Mouse (Mus musculus): ENCODE results near the gene Tspan14. TPM values are rescaled to one million over a fixed set of nuclear protein-coding genes. Genes with fewer than 3 reads are reported as not detected.

Tspan14 gene
- polyA plus RNA-seq, 3 experiments from 2014 or later = 52.1 to 82.3 (median 65.1) TPM

- peak; percentile 94 for ATAC-seq
Measured at GRCm38 (mm10) chr14:40975127-40975721, 8.6 kb upstream of the Tspan14 start.

- ATAC-seq = no peak
Measured at GRCm38 (mm10) chr14:40968051-40968450, 1.4 kb upstream of the Tspan14 start.

GRCm38 (mm10) chr14:40967598-40967900 is 942 bp upstream of the Tspan14 start:
- ATAC-seq = no peak

- peak; percentile 80 for ATAC-seq
Measured at GRCm38 (mm10) chr14:40966862-40967597, 423 bp upstream of the Tspan14 start.

- no peak for ATAC-seq
Measured at GRCm38 (mm10) chr14:40965507-40966356, 875 bp downstream of the Tspan14 start.

GRCm38 (mm10) chr14:40964881-40965280 is 1.7 kb downstream of the Tspan14 start:
- ATAC-seq = no peak

GRCm38 (mm10) chr14:40964214-40964610 is 2.4 kb downstream of the Tspan14 start:
- ATAC-seq = no peak

- no peak for ATAC-seq
Measured at GRCm38 (mm10) chr14:40963501-40964213, 3.0 kb downstream of the Tspan14 start.

GRCm38 (mm10) chr14:40962365-40963290 is 4.0 kb downstream of the Tspan14 start:
- no peak for ATAC-seq

- ATAC-seq = no peak
Measured at GRCm38 (mm10) chr14:40960237-40960636, 6.4 kb downstream of the Tspan14 start.

GRCm38 (mm10) chr14:40959586-40959985 is 7.0 kb downstream of the Tspan14 start:
- no peak for ATAC-seq

GRCm38 (mm10) chr14:40958986-40959381 is 7.6 kb downstream of the Tspan14 start:
- peak; percentile 74 for ATAC-seq

GRCm38 (mm10) chr14:40958083-40958985 is 8.3 kb downstream of the Tspan14 start:
- ATAC-seq = no peak

GRCm38 (mm10) chr14:40957607-40958006 is 9.0 kb downstream of the Tspan14 start:
- ATAC-seq = no peak

GRCm38 (mm10) chr14:40956252-40957146 is 10.1 kb downstream of the Tspan14 start:
- peak; percentile 44 for ATAC-seq

GRCm38 (mm10) chr14:40955596-40956251 is 10.9 kb downstream of the Tspan14 start:
- ATAC-seq = no peak

- ATAC-seq = no peak
Measured at GRCm38 (mm10) chr14:40955146-40955545, 11.5 kb downstream of the Tspan14 start.

- no peak for ATAC-seq
Measured at GRCm38 (mm10) chr14:40953381-40953780, 13.2 kb downstream of the Tspan14 start.

- no peak for ATAC-seq
Measured at GRCm38 (mm10) chr14:40952715-40953114, 13.9 kb downstream of the Tspan14 start.

Data from inflammation-experienced regulatory T-cells, adult 6 months (primary cell).